Mouse (Mus musculus) forebrain, embryonic 12.5 days (tissue): Measurements from ENCODE around the gene Gtf3c5. TPM values are rescaled to one million over a fixed set of nuclear protein-coding genes. Genes with fewer than 3 reads are reported as not detected.
A peak's percentile ranks its signal among the peaks of the same experiment; 100 is the strongest.

Experiments
- ATAC-seq: fragments of 200-750 bp; cut with Nextera tagmentation; 2 replicates; pipeline ENCODE4 v1.8.0; 2017; ENCODE audit warnings: moderate TSS enrichment; ENCODE audit not compliant: low FRiP score
- H3K27ac ChIP-seq: fragments of 300-500 bp; sonication (generic); 2 replicates; pipeline ENCODE4 v1.5.1; 2016; ENCODE audit warnings: mild to moderate bottlenecking
- H3K27me3 ChIP-seq: fragments of 300-500 bp; sonication (generic); 2 replicates; pipeline ENCODE4 v1.6.1; 2016; ENCODE audit warnings: mild to moderate bottlenecking
- H3K36me3 ChIP-seq: fragments of 300-500 bp; sonication (generic); replicated peaks from 2 replicates; pipeline ENCODE4 v1.6.1; 2016; ENCODE audit warnings: mild to moderate bottlenecking
- H3K4me1 ChIP-seq: fragments of 300-500 bp; sonication (generic); 2 replicates; pipeline ENCODE4 v1.6.1; 2016
- H3K4me2 ChIP-seq: fragments of 300-500 bp; sonication (generic); 2 replicates; pipeline ENCODE4 v1.6.1; 2016; ENCODE audit warnings: mild to moderate bottlenecking, moderate library complexity
- H3K4me3 ChIP-seq: fragments of 300-500 bp; sonication (generic); replicated peaks from 2 replicates; pipeline ENCODE4 v1.5.1; 2016; ENCODE audit warnings: mild to moderate bottlenecking
- H3K9ac ChIP-seq: fragments of 300-500 bp; sonication (generic); 2 replicates; pipeline ENCODE4 v1.6.1; 2016; ENCODE audit warnings: mild to moderate bottlenecking
- H3K9me3 ChIP-seq: fragments of 300-500 bp; sonication (generic); 2 replicates; pipeline ENCODE4 v1.6.1; 2016
- WGBS: fragments of 180-500 bp; shearing (Covaris S2); methylation state at CpG from one replicate; pipeline ENCODE4 v1.1.7; 2016; 5-methylcytosine and 5-hydroxymethylcytosine counted together
- polyA plus RNA-seq: library from polyadenylated mRNA; unstranded; fragments of >200 nt; fragmentation: Nextera tagmentation; extraction: Ambion mirVana; gene quantifications from 2 replicates; pipeline ENCODE4 v1.2.1, GENCODE M21; 2016

Gene Gtf3c5
- polyA plus RNA-seq, 1 experiment from 2014 or later, result 46.9 TPM

DNA sequence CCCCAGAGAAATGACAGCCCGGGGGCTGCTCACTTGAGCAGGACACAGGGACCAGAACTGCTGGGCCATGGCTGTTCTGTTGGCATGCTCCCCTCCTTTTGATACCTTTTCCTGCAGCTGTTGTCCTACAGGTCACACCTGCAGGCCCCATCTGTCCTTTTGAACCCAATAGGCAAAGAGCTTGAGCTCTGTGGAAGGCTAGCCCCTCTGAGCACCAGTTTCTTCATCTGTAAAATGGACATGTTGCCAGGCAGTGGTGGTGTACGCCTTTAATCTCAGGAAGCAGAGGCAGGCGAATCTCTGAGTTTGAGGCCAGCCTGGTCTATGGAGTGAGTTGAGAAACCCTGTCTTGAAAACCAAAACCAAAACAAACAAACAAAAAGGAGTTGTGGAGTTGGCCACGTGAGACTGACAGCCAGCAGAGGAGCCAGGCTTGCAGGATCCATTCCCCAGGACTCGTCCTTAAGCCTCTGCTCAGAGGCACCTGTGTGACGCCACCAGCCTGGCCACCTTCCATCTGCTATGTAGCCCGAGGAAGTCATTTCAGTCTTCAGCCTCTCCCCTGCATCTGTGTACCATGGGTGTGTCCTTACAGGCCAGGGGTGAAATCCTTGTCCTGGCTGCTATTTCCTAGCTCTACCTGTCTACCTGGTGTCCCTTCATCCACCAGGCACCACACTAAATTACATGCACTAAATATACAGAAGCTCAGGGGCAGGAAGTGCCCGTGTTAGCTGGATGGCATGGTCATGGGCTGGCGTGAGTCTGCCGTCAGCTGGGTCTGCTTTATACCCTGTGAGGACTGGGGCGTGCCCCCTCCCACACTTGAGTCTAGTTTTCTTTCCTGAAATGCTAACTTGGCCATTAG is 46.6 kb downstream of the Gtf3c5 start:
- Histone ChIP-seq H3K9me3 (no peaks in the 10 kb centered on the region), H3K4me2 (no peak overlapping the region), H3K36me3 (peaks cover 7% of the 10 kb centered on the region), H3K4me3 (no peak overlapping the region), H3K4me1 (peaks cover 89% of the 10 kb centered on the region), H3K27me3 (no peaks in the 10 kb centered on the region), H3K27ac (0 out of 2 replicates have a peak overlapping the region, but pooled peaks have one; percentile 8), H3K9ac (peak overlapping the region; percentile 40; the same call in 1 of the 2 replicates)
- ATAC-seq, result no peak
- WGBS, result 78% methylated on average over 11 of the region's 11 CpGs

DNA sequence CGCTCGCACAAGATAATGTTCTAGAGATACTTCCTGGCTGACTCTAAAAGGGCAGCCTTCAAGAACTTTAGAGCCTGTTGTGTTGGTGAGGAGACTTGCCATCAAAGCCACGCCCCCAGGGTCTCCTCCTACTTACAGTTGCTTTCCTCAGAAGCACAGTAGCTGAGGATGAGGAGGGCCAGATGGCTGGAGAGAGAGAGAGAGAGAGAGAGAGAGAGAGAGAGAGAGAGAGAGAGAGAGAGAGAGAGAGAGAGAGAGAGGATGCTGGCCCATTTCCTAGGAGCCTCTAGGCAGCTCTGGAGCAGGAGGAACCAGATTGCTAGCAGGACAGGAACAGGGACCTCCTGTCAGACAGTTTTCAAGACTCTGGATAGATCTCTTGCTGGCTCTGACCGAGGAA is 47.4 kb downstream of the Gtf3c5 start:
- H3K27ac ChIP-seq, result peak overlapping the region; percentile 79; the same call in 1 of the 2 replicates
- H3K4me2 ChIP-seq, result no peak overlapping the region; the same call in 1 of the 2 replicates
- ATAC-seq, result no peak
- no peaks in the 10 kb centered on the region for H3K27me3 ChIP-seq
- no peak overlapping the region for H3K9ac ChIP-seq
- H3K9me3 ChIP-seq, result no peaks in the 10 kb centered on the region
- H3K4me3 ChIP-seq, result no peak overlapping the region
- H3K36me3 ChIP-seq, result no peaks in the 10 kb centered on the region
- WGBS, result 71% methylated on average over 4 of the region's 4 CpGs
- H3K4me1 ChIP-seq, result peaks cover 96% of the 10 kb centered on the region

DNA sequence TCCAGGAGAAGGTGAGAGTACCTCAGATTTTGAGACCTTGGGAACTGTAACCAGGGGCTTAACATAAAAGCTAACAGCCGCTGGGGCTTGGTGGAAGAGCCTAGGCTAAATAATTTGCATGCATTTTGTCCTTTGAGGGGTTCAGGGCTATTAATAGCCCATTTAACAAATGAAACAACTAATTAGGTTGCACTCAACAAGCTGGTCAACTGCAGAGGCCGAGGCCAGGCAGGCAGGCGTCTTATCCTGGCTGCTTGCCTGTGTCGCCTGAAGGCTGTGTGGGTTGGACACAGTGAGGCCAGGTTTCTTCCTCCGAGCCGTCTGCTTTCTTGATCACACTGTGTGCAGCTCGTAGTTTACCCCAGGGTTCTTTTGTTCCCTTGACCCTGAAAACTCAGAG is 47.9 kb downstream of the Gtf3c5 start:
- Histone ChIP-seq H3K27ac (peak overlapping the region; percentile 79), H3K9ac (peak overlapping the region; percentile 69; the same call in 1 of the 2 replicates), H3K9me3 (no peaks in the 10 kb centered on the region), H3K4me2 (peak overlapping the region; percentile 84; the same call in 1 of the 2 replicates), H3K27me3 (no peaks in the 10 kb centered on the region), H3K36me3 (no peaks in the 10 kb centered on the region), H3K4me3 (no peak overlapping the region), H3K4me1 (peaks cover 98% of the 10 kb centered on the region)
- WGBS, result 23% methylated on average over 7 of the region's 7 CpGs
- ATAC-seq, result no peak

DNA sequence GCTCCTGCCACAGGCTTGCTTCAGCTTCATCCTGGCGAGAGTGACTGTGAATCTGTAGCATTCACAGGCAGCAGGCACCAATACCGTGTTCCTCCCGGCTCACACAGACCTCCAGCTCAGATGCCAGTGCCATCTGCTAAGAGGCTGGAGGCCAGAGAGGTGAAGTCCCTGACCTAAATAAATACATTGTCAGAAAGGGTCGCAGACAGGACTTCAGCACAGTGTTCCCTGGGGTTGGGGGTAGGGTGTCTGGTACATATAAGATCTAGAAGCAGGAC is 48.3 kb downstream of the Gtf3c5 start:
- peak overlapping the region; percentile 84 for H3K4me2 ChIP-seq
- H3K27me3 ChIP-seq, result no peaks in the 10 kb centered on the region
- H3K9me3 ChIP-seq, result no peaks in the 10 kb centered on the region
- H3K4me3 ChIP-seq, result no peak overlapping the region
- ATAC-seq, result no peak
- peaks cover 98% of the 10 kb centered on the region for H3K4me1 ChIP-seq
- WGBS, result 41% methylated on average over 4 of the region's 4 CpGs
- H3K27ac ChIP-seq, result peak overlapping the region; percentile 79
- no peaks in the 10 kb centered on the region for H3K36me3 ChIP-seq
- H3K9ac ChIP-seq, result peak overlapping the region; percentile 69; the same call in 1 of the 2 replicates

DNA sequence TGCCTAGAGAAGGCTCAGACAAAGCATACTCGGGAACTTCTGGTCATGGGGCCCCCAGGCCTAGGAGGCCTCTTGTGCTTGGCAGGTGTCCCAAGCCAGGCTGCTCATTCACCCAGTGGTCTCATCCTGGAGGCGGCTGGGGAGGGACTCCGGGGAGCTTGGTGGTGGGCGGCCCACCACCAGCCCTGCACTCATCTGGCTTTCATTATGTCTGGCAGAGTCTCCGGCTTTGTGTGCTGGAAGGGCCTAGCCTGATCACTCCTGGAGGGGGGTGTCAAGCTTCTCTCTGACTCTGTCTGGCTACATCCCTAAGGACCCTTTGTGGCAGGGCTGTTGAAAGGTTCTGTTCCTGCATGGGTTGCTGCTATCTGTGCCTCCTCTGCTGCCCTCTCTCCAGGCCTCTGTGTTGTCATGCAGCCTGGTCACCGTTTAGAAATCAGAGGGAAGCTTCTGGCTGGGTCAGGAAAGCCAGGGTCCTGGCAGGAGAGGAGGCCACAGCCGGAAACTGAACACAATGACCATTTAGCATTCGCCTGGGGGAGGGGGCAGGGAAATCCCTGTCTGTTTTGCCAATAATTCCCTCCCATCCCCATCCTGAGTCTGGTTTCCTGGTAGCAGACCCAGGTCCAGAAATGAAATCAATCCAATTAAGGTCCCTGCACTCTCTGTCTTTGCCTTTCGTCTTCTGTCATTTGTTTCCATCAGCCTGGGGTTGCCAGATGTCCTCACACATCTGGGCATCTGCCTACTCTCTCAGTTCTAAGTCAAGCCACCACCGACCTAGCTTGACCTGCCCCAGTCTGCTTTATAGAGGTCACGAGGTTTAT is 48.9 kb downstream of the Gtf3c5 start:
- Histone ChIP-seq H3K4me2 (peak overlapping the region; percentile 84), H3K9me3 (no peaks in the 10 kb centered on the region), H3K36me3 (no peaks in the 10 kb centered on the region), H3K27ac (peak overlapping the region; percentile 79), H3K4me1 (peaks cover 98% of the 10 kb centered on the region), H3K4me3 (peak overlapping the region; percentile 13; the same call in 1 of the 2 replicates), H3K9ac (peak overlapping the region; percentile 69), H3K27me3 (no peaks in the 10 kb centered on the region)
- ATAC-seq, result peak; percentile 10; the same call in 1 of the 2 replicates
- WGBS, result 41% methylated on average over 11 of the region's 11 CpGs

DNA sequence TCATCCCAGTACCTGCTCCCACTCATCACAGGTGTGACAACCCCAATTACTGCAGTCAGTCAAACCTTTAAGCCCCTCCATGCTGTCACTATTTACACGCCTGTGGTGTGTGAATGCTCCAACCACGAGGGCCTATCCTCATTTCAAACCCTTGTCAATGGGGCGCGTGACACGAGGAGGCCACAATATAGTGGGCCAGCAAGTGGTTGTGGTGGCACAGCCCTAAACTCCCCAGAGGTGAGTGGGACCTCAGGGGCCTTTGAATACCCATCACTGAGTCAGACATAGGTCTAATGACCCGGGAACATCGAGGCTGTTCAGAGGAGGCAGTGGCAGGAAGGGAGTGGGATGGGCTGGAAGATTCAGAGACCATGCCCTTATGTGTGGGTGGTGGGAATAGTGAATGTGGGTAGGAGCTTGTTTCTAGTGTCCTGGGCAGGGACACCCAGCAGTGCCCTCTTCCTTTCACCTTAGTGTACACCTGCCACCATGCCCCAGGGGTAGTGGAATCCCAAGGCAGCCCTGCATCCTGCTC is 49.6 kb downstream of the Gtf3c5 start:
- peak overlapping the region; percentile 84 for H3K4me2 ChIP-seq
- H3K27ac ChIP-seq, result peak overlapping the region; percentile 79
- H3K9me3 ChIP-seq, result no peaks in the 10 kb centered on the region
- no peaks in the 10 kb centered on the region for H3K27me3 ChIP-seq
- peaks cover 98% of the 10 kb centered on the region for H3K4me1 ChIP-seq
- WGBS, result 59% methylated on average over 7 of the region's 7 CpGs
- no peaks in the 10 kb centered on the region for H3K36me3 ChIP-seq
- ATAC-seq, result peak; percentile 7; the same call in 1 of the 2 replicates
- H3K4me3 ChIP-seq, result peak overlapping the region; percentile 58
- peak overlapping the region; percentile 69 for H3K9ac ChIP-seq

DNA sequence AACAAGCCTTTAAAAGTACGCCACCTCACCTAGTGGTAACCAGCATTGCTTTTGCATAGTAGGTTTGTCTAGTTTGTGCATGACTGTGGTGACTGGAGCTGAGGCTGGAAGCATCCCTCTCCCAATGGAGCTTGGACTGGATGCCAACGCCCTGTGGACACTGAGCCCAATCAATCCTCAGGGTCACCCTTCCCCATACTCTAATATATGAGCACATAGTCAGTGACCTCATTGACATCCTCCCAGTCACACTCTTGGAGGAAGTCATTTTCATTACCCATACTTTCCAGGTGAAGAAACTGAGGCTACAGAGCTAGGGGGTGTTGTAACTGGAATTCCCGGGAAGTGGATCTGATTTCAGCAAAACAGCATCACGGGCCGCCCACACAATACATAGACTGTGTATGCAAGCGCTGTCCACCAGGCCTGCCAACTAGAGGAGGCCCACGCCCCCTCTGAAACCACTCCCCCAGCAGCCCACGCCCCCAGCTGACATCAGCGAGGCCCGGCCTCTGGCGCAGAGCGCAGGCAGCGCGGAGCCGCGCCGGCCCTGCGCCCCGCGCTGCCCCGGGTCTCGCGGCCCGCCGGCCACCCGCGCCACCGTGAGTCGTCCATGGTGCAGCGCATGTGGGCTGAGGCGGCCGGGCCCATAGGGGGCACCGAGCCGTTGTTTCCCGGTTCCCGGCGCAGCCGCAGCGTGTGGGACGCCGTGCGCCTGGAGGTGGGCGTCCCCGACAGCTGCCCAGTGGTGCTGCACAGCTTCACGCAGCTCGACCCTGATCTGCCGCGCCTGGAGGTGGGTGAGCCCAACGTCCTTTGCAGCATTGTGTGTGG is 50.4 kb downstream of the Gtf3c5 start:
- H3K9ac ChIP-seq, result peak overlapping the region; percentile 69
- no peaks in the 10 kb centered on the region for H3K36me3 ChIP-seq
- peak overlapping the region; percentile 58 for H3K4me3 ChIP-seq
- H3K9me3 ChIP-seq, result no peaks in the 10 kb centered on the region
- no peaks in the 10 kb centered on the region for H3K27me3 ChIP-seq
- ATAC-seq, result peak; percentile 91
- H3K4me1 ChIP-seq, result peaks cover 96% of the 10 kb centered on the region
- peak overlapping the region; percentile 84 for H3K4me2 ChIP-seq
- H3K27ac ChIP-seq, result peak overlapping the region; percentile 79
- WGBS, result 4% methylated on average over 49 of the region's 49 CpGs

DNA sequence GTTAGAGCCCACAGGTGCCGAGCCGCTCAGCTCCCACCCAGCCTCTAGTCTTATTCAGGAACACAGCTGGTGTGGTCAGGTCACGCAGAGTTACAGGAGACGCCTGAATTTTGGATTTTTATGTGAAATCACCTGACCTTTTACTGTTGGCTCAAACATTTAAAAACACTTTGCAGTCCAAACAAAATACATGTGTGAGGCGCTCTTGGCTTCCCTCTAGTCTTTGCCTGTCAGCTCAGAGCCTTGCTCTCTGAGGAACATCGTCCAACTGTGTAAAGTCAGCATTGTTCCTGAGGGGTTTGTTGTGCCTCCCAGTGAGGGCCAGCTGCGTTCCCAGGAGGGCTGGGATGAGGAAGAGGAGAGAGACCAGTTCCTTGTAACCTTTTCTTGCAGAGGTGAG is 53.2 kb downstream of the Gtf3c5 start:
- Histone ChIP-seq H3K27me3 (no peaks in the 10 kb centered on the region), H3K36me3 (no peaks in the 10 kb centered on the region), H3K4me2 (no peak overlapping the region), H3K4me1 (peaks cover 91% of the 10 kb centered on the region), H3K27ac (no peak overlapping the region), H3K4me3 (no peak overlapping the region), H3K9ac (no peak overlapping the region; the same call in 1 of the 2 replicates), H3K9me3 (no peaks in the 10 kb centered on the region)
- WGBS, result 63% methylated on average over 7 of the region's 7 CpGs
- no peak for ATAC-seq

DNA sequence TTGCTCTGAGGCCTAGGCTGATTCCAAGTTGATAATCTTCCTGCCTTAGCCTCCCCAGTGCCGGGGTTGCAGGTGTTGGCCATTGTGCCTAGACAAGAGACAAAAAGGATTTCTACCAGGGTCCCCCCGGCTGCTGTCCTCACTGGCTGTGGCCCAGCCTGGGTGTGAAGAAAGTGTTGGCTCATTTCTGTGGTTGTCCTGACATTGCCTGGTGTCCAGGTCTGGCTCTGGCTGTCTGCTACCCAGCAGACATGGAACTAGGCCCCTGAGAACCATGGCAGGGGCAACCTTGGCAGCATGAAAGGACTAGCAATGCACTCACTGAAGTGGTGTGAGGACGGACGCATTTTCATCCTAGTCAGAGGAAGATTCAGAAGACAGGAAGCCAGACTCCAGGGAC is 53.7 kb downstream of the Gtf3c5 start:
- no peaks in the 10 kb centered on the region for H3K9me3 ChIP-seq
- H3K27ac ChIP-seq, result no peak overlapping the region
- no peak overlapping the region for H3K9ac ChIP-seq
- H3K36me3 ChIP-seq, result no peaks in the 10 kb centered on the region
- no peak overlapping the region for H3K4me2 ChIP-seq
- no peak overlapping the region for H3K4me3 ChIP-seq
- WGBS, result 68% methylated on average over 4 of the region's 4 CpGs
- H3K27me3 ChIP-seq, result no peaks in the 10 kb centered on the region
- no peak for ATAC-seq
- peaks cover 91% of the 10 kb centered on the region for H3K4me1 ChIP-seq

DNA sequence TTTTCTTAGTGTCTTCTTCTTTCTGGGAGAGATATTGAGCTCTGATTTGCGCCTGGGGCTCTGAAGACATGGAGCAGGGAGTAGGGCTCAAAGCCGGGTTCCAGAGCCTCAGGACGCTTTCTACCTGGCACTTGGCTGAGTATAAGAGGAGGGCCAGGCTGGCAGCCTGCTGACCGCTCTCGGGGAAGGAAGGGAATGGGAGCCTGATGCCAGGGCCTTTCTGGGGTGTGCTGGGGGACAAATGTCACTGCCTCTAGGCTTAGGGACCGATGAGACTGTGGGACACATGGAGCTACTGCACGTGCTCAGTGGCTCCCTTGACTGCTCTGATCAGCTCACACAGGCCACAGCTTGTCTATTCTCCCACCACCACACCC is 55.2 kb downstream of the Gtf3c5 start:
- H3K27ac ChIP-seq, result no peak overlapping the region
- 88% methylated on average over 7 of the region's 7 CpGs for WGBS
- 0 out of 2 replicates have a peak overlapping the region, but pooled peaks have one; percentile 2 for H3K9ac ChIP-seq

DNA sequence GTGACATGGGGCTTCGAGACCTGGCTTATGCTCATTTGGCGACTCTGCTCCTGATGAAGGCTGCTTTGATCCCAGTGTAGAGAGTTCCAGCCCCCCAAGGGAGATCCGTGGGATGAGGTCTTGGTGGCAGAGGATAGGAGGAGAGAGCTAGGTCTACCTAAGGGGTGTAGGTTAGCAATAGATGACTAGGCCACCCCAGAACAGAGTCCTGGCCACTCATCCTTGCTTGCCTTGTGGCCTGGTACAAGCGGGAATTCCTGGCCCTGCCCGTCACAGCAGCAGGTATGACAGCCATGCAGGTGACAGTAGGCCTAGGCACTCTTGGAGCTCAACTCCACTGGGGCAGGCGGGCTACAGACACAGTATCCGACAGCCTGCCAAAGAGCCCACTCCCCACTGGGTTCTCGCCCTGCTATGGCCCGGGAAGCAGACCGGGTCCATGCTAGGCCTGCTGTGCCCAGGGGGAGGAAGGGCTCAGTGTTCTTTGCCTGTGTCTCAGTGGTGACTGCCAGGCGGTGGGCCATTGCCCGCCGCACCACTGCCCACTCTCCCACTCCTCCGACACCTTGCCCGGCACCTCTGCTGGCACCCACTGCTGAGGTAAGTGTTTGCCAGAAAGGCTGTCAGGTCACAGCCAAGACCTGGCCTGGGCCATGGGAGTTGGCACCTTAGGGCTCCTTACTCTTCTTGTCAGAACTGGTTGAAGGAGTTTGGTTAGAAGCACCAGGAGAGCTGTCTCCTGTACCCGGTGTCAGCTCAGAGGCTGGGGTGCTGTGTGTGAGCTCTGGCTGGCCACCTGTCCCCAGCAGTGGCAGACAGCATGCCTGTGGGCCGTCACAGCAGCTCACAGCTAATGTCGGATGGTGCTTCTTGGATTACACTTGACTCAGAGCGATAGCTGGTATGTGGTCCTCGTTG is 55.9 kb downstream of the Gtf3c5 start:
- WGBS, result 87% methylated on average over 20 of the region's 20 CpGs
- Histone ChIP-seq H3K4me2 (no peak overlapping the region), H3K27me3 (no peaks in the 10 kb centered on the region), H3K36me3 (no peaks in the 10 kb centered on the region), H3K9ac (no peak overlapping the region), H3K4me1 (peaks cover 85% of the 10 kb centered on the region), H3K9me3 (no peaks in the 10 kb centered on the region), H3K4me3 (no peak overlapping the region), H3K27ac (no peak overlapping the region)
- no peak for ATAC-seq

More for the DNA sequence above, 55.2 kb downstream of the Gtf3c5 start:
- Histone ChIP-seq H3K27me3 (no peaks in the 10 kb centered on the region), H3K36me3 (no peaks in the 10 kb centered on the region), H3K4me1 (peaks cover 90% of the 10 kb centered on the region), H3K9me3 (no peaks in the 10 kb centered on the region), H3K4me3 (no peak overlapping the region), H3K4me2 (no peak overlapping the region)
- ATAC-seq, result no peak
